Mouse (Mus musculus) myocyte (in vitro differentiated cells): ENCODE results near the gene Kdelr2. TPM values are rescaled to one million over a fixed set of nuclear protein-coding genes. Genes with fewer than 3 reads are reported as not detected.

Source experiments
- H3K27me3 ChIP-seq: one replicate; pipeline ENCODE4 v1.6.1; 2011; ENCODE audit not compliant: control insufficient read depth, insufficient read depth, insufficient read length
- H3K36me3 ChIP-seq: one replicate; pipeline ENCODE4 v1.6.1; 2011; ENCODE audit not compliant: control insufficient read depth, insufficient read depth
- H3K4me2 ChIP-seq: one replicate; pipeline ENCODE4 v1.6.1; 2011; ENCODE audit warnings: low read depth, control low read depth
- H3K4me3 ChIP-seq: one replicate; pipeline ENCODE4 v1.5.1; 2011; ENCODE audit warnings: mild to moderate bottlenecking, control low read depth, moderate library complexity
- H3K79me2 ChIP-seq: one replicate; pipeline ENCODE4 v1.6.1; 2011; ENCODE audit not compliant: control insufficient read depth, insufficient read depth
- H3ac ChIP-seq: one replicate; pipeline ENCODE4 v1.6.1; 2011; ENCODE audit not compliant: control insufficient read depth, insufficient read length
- CEBPB ChIP-seq: IDR thresholded peaks from 2 replicates; pipeline ENCODE4 v1.6.1; 2011; ENCODE audit warnings: mild to moderate bottlenecking, moderate library complexity; ENCODE audit not compliant: poor library complexity, insufficient read depth, severe bottlenecking
- E2F4 ChIP-seq: IDR thresholded peaks from one replicate; pipeline ENCODE4 v1.6.1; 2011; ENCODE audit warnings: mild to moderate bottlenecking, control low read depth, moderate library complexity; ENCODE audit not compliant: insufficient read depth
- MAX ChIP-seq: IDR thresholded peaks from one replicate; pipeline ENCODE4 v1.6.1; 2011; ENCODE audit warnings: low read depth, mild to moderate bottlenecking, control low read depth
- MYOD1 ChIP-seq, 3 experiments: IDR thresholded peaks; one replicate each; pipeline ENCODE4 v1.6.1; 2011; ENCODE audit warnings: control low read depth in 2 of 3, low read depth in 2 of 3, mild to moderate bottlenecking in 2 of 3, moderate library complexity in 1 of 3; ENCODE audit not compliant: insufficient read length in 2 of 3, control insufficient read depth in 1 of 3
- MYOG ChIP-seq, 3 experiments: IDR thresholded peaks; one replicate each; pipeline ENCODE4 v1.6.1; 2011; ENCODE audit warnings: control low read depth in 2 of 3, low read depth in 2 of 3, mild to moderate bottlenecking in 2 of 3; ENCODE audit not compliant: insufficient read length in 2 of 3, control insufficient read depth in 1 of 3, insufficient read depth in 1 of 3
- POLR2A ChIP-seq: IDR thresholded peaks from one replicate; pipeline ENCODE4 v1.6.1; 2011; ENCODE audit warnings: low read depth, mild to moderate bottlenecking, control low read depth, moderate library complexity; ENCODE audit not compliant: insufficient read length
- POLR2AphosphoS2 ChIP-seq: IDR thresholded peaks from one replicate; pipeline ENCODE4 v1.6.1; 2011; ENCODE audit warnings: low read depth, control low read depth; ENCODE audit not compliant: insufficient read length
- REST ChIP-seq: IDR thresholded peaks from one replicate; pipeline ENCODE4 v1.6.1; 2011; ENCODE audit warnings: mild to moderate bottlenecking, control low read depth, moderate library complexity; ENCODE audit not compliant: insufficient read depth, insufficient read length
- SRF ChIP-seq: IDR thresholded peaks from one replicate; pipeline ENCODE4 v1.6.1; 2011; ENCODE audit warnings: low read depth; ENCODE audit not compliant: control insufficient read depth, insufficient read length
- TCF12 ChIP-seq: IDR thresholded peaks from one replicate; pipeline ENCODE4 v1.6.1; 2011; ENCODE audit warnings: mild to moderate bottlenecking, control low read depth; ENCODE audit not compliant: poor library complexity, insufficient read depth, severe bottlenecking
- TCF3 ChIP-seq: IDR thresholded peaks from one replicate; pipeline ENCODE4 v1.6.1; 2011; ENCODE audit warnings: low read depth, control low read depth; ENCODE audit not compliant: insufficient read length
- USF1 ChIP-seq: IDR thresholded peaks from one replicate; pipeline ENCODE4 v1.6.1; 2011; ENCODE audit warnings: low read depth, mild to moderate bottlenecking, control low read depth, moderate library complexity
- polyA plus RNA-seq: library from polyadenylated mRNA; unstranded; fragments of >200 nt; fragmentation: generic; extraction: Trizol; gene quantifications from one replicate; pipeline ENCODE4 v1.2.1, GENCODE M21; 2012; ENCODE audit warnings: missing spikeins

Kdelr2 gene
- polyA plus RNA-seq, 1 experiment = 88.2 TPM

- Histone ChIP-seq H3K79me2 (no peaks in the 10 kb centered on the region), H3K4me3 (peak overlapping the region; percentile 52)
- TF ChIP-seq SRF = no peak
- TF ChIP-seq MYOG (IDR thresholded peaks at IDR 0.05; ENCODE audit: control insufficient read depth in 1 of 3, insufficient read depth in 1 of 3, insufficient read length in 2 of 3, low read depth in 2 of 3) = no peak
- TF ChIP-seq MYOD1 (IDR thresholded peaks at IDR 0.05; ENCODE audit: control insufficient read depth in 1 of 3, insufficient read length in 2 of 3, low read depth in 2 of 3) = no peak
- no peak for TF ChIP-seq USF1
- TF ChIP-seq POLR2AphosphoS2 = no peak
- TF ChIP-seq CEBPB = no peak
- no peak for TF ChIP-seq TCF12
These were observed 60.0 kb downstream of the Kdelr2 start for GRCm38 (mm10) chr5:143463671-143464070.

DNA sequence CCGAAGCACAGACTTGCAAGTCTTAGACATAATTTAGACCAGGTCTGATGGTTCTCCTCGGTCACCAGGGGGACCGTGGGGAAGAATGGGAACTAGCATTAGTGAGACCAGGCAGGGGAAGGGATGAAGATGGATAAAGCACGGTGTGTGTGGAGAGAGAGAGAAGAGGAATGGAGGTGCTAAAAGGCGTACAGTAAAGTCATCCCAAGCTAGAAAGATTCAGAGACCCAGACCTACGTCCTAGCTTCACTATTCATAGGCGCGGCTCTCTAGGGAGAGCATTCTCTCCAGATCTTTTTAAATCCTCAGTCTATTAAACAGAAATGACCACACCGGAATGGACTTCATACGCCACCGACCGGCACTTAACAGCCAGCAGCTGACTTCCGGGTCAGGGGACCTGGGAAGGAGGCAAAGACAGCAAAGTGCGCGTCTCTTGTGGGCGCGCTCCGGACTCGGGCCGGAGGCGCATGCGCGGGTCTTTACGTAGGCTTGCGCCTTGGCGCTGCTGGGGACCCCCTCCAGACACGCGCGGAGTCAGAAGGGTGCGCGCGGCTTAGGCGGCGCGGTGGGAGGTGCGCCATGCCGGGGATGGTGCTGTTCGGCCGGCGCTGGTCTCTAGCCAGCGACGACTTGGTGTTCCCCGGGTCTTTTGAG lies 60.6 kb downstream of the Kdelr2 start, which contains the start of gene Daglb:
Gene Daglb (plus strand): TSS at position 485 of the 657 bp plus-strand sequence.
- no peak for TF ChIP-seq CEBPB
- TF ChIP-seq MAX = no peak
- no peak for TF ChIP-seq SRF
- peak; percentile 81 for TF ChIP-seq POLR2A
- TF ChIP-seq USF1 = no peak
- no peak for TF ChIP-seq TCF12
- peak in 1 of 3 experiments; percentile 18 for TF ChIP-seq MYOG (IDR thresholded peaks at IDR 0.05; ENCODE audit: control insufficient read depth in 1 of 3, insufficient read depth in 1 of 3, insufficient read length in 2 of 3, low read depth in 2 of 3)
- no peak for TF ChIP-seq TCF3
- TF ChIP-seq MYOD1 (IDR thresholded peaks at IDR 0.05; ENCODE audit: control insufficient read depth in 1 of 3, insufficient read length in 2 of 3, low read depth in 2 of 3) = no peak
- TF ChIP-seq POLR2AphosphoS2 = peak; percentile 60
- no peak for TF ChIP-seq REST
- no peak for TF ChIP-seq E2F4
- Histone ChIP-seq H3K27me3 (peaks cover 10% of the 10 kb centered on the region), H3K36me3 (no peaks in the 10 kb centered on the region), H3K4me3 (peak within 1 kb of the TSS; percentile 52), H3ac (peak within 1 kb of the TSS; percentile 9), H3K4me2 (peak within 1 kb of the TSS; percentile 98), H3K79me2 (no peaks in the 10 kb centered on the region)

More at GRCm38 (mm10) chr5:143463671-143464070, 60.0 kb downstream of the Kdelr2 start:
- Histone ChIP-seq H3ac (no peak overlapping the region), H3K36me3 (no peaks in the 10 kb centered on the region), H3K4me2 (peak overlapping the region; percentile 98), H3K27me3 (peaks cover 11% of the 10 kb centered on the region)

DNA sequence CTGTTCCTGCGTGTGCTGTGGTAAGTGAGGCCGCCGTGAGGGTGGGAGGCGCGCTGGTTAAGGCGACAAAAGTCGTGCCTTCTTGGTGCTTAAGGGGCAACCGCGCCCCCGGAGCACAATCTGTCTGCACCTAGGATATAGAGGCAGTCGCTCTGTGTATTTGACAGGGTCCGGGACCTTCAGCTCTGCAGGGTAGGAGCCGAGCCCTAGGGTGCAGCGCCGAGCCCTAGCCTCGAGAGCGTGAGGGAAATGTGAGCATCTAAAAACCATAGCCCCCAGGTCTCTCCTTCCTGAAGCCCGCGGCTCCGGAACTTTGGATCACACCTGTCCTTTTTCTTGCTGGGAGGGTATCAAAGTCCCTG lies 61.1 kb downstream of the Kdelr2 start:
- TF ChIP-seq SRF = no peak
- no peak for TF ChIP-seq MYOG (IDR thresholded peaks at IDR 0.05; ENCODE audit: control insufficient read depth in 1 of 3, insufficient read depth in 1 of 3, insufficient read length in 2 of 3, low read depth in 2 of 3)
- no peak for TF ChIP-seq POLR2AphosphoS2
- TF ChIP-seq TCF12 = no peak
- TF ChIP-seq TCF3 = no peak
- no peak for TF ChIP-seq POLR2A
- no peak for TF ChIP-seq CEBPB
- TF ChIP-seq USF1 = no peak
- Histone ChIP-seq H3K4me3 (peak overlapping the region; percentile 52), H3ac (peak overlapping the region; percentile 9), H3K36me3 (no peaks in the 10 kb centered on the region), H3K27me3 (peaks cover 10% of the 10 kb centered on the region), H3K79me2 (no peaks in the 10 kb centered on the region), H3K4me2 (peak overlapping the region; percentile 98)

GRCm38 (mm10) chr5:143465156-143466085 lies 61.8 kb downstream of the Kdelr2 start:
- Histone ChIP-seq H3K4me3 (peak overlapping the region; percentile 52), H3K27me3 (peaks cover 10% of the 10 kb centered on the region), H3ac (peak overlapping the region; percentile 9), H3K36me3 (no peaks in the 10 kb centered on the region), H3K79me2 (no peaks in the 10 kb centered on the region), H3K4me2 (peak overlapping the region; percentile 98)
- no peak for TF ChIP-seq TCF3
- TF ChIP-seq MYOG (IDR thresholded peaks at IDR 0.05; ENCODE audit: control insufficient read depth in 1 of 3, insufficient read depth in 1 of 3, insufficient read length in 2 of 3, low read depth in 2 of 3) = no peak
- TF ChIP-seq USF1 = no peak
- TF ChIP-seq POLR2A = no peak
- no peak for TF ChIP-seq REST
- TF ChIP-seq MYOD1 (IDR thresholded peaks at IDR 0.05; ENCODE audit: control insufficient read depth in 1 of 3, insufficient read length in 2 of 3, low read depth in 2 of 3) = no peak
- no peak for TF ChIP-seq TCF12
- TF ChIP-seq POLR2AphosphoS2 = no peak
